Mouse (Mus musculus) lung, postnatal 0 days (tissue): Measurements from ENCODE around the gene Gm4553.
A peak's percentile ranks its signal among the peaks of the same experiment; 100 is the strongest.

ENCODE experiments used
- CTCF ChIP-seq: IDR thresholded peaks from 2 replicates; pipeline ENCODE4 v1.5.1; 2016; ENCODE audit warnings: antibody characterized with exemption, mild to moderate bottlenecking
- EP300 ChIP-seq: IDR thresholded peaks from 2 replicates; pipeline ENCODE4 v1.6.1; 2016; ENCODE audit warnings: antibody characterized with exemption, mild to moderate bottlenecking, control low read depth

- peak; percentile 39 for TF ChIP-seq CTCF
- TF ChIP-seq EP300: no peak
Observed at GRCm38 (mm10) chr7:142134206-142134995, 31.1 kb downstream of the Gm4553 start.
